Mouse (Mus musculus): ENCODE data around the gene Ceacam14.

Gene Ceacam14

DNA sequence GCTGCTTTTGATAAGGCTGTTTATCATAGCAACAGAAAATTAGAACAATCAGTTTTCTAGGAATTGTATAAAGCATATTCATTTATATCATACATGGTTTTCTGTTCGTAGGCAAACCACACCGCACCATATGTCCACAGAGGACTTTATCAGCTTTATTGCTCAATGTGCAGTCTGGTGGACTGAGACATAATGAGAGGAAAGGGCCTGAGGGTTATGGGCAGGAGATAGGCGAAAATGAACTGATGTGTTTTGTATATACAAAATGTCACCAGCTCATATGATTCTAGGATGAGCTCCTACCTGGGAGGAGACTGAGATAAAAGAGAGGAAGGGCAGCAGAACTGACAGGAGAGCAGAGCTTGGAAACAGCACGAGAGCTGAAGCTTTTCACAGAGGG lies at the start of gene Ceacam14:
Gene Ceacam14 (plus strand): TSS at position 301 of the 400 bp plus-strand sequence.
- no peak for DNase-seq (ENCODE audit: low spot score)
